Mouse (Mus musculus) spleen, postnatal 36 days (tissue): Measurements from ENCODE around the gene Dusp3.

Experiments
- DNase-seq, 2 experiments: peaks; one replicate each; pipeline ENCODE4 v3.0.0; 2022; ENCODE audit warnings: low spot score in 2 of 2, mixed read lengths in 1 of 2

Dusp3 gene

GRCm38 (mm10) chr11:101976949-101977348 lies 9.9 kb downstream of the Dusp3 start:
- no peak for DNase-seq

- DNase-seq, result no peak
Measured at GRCm38 (mm10) chr11:101974923-101975322, 11.9 kb downstream of the Dusp3 start.

- no peak for DNase-seq
Measured at GRCm38 (mm10) chr11:101974181-101974580, 12.6 kb downstream of the Dusp3 start.

- DNase-seq, result no peak
Measured at GRCm38 (mm10) chr11:101973496-101973895, 13.3 kb downstream of the Dusp3 start.

GRCm38 (mm10) chr11:101972651-101973050 lies 14.2 kb downstream of the Dusp3 start:
- no peak for DNase-seq

GRCm38 (mm10) chr11:101972097-101972496 lies 14.7 kb downstream of the Dusp3 start:
- no peak for DNase-seq

GRCm38 (mm10) chr11:101971410-101971809 lies 15.4 kb downstream of the Dusp3 start:
- DNase-seq, result no peak

- no peak for DNase-seq
Measured at GRCm38 (mm10) chr11:101969835-101970234, 17.0 kb downstream of the Dusp3 start.

- peak; percentile 58 to 72 for DNase-seq
Measured at GRCm38 (mm10) chr11:101968791-101969190, 18.0 kb downstream of the Dusp3 start.

- DNase-seq, result no peak
Measured at GRCm38 (mm10) chr11:101968311-101968710, 18.5 kb downstream of the Dusp3 start.

- no peak for DNase-seq
Measured at GRCm38 (mm10) chr11:101966965-101967614, 19.7 kb downstream of the Dusp3 start, which contains the start of gene Sost. Sost (minus strand) TSS chr11:101967015.

- peak; percentile 12 to 37 for DNase-seq
Measured at GRCm38 (mm10) chr11:101965553-101965952, 21.3 kb downstream of the Dusp3 start.

- DNase-seq, result no peak
Measured at GRCm38 (mm10) chr11:101964647-101965046, 22.2 kb downstream of the Dusp3 start.

- DNase-seq, result no peak
Measured at GRCm38 (mm10) chr11:101963473-101964291, 23.1 kb downstream of the Dusp3 start.

GRCm38 (mm10) chr11:101963043-101963442 lies 23.8 kb downstream of the Dusp3 start:
- no peak for DNase-seq

GRCm38 (mm10) chr11:101957476-101957875 lies 29.3 kb downstream of the Dusp3 start:
- DNase-seq, result no peak

- no peak for DNase-seq
Measured at GRCm38 (mm10) chr11:101953441-101953840, 33.4 kb downstream of the Dusp3 start.

GRCm38 (mm10) chr11:101952541-101953341 lies 34.1 kb downstream of the Dusp3 start:
- peak; percentile 73 for DNase-seq

- no peak for DNase-seq
Measured at GRCm38 (mm10) chr11:101950021-101950420, 36.8 kb downstream of the Dusp3 start.

GRCm38 (mm10) chr11:101946525-101946924 lies 40.3 kb downstream of the Dusp3 start:
- no peak for DNase-seq

- DNase-seq, result no peak
Measured at GRCm38 (mm10) chr11:101943055-101943454, 43.8 kb downstream of the Dusp3 start.

GRCm38 (mm10) chr11:101937108-101937507 lies 49.7 kb downstream of the Dusp3 start:
- DNase-seq, result no peak
